30 mouse cellular contexts compared by ENCODE assay signal in genomic region chr7:105576166-105576748, GRCm38 (mm10). TPM values are rescaled to one million over a fixed set of nuclear protein-coding genes. Genes with fewer than 3 reads are reported as not detected.
DNase-seq lines count a peak whose midpoint lies in the region; TF ChIP-seq lines count a peak whose summit lies in the region.
"Had no signal": no experiment of that assay in that cellular context is flagged by ENCODE, and none has a peak within 500 bp of the region (broad histone marks: within the 10 kb centered on the region; RNA-seq: fewer than 3 reads in every experiment).

No protein-coding gene starts in this region.

- no peaks in the 10 kb centered on the region for H3K27me3 ChIP-seq in myocyte (ENCODE audit: control insufficient read depth, insufficient read depth, insufficient read length)
- H3K27me3 ChIP-seq: hindbrain, embryonic 12.5 days; intestine, embryonic 15.5 days; limb, embryonic 12.5 days; neural tube, embryonic 15.5 days had no signal

- no peak for TF ChIP-seq CTCF in left cerebral cortex, adult 2 months (IDR thresholded peaks at IDR 0.05)

- peak; percentile 46 for DNase-seq in cerebellum, adult 9-10 months
- DNase-seq in cerebellum, postnatal 36 days = no peak
- DNase-seq in left cerebral cortex, adult 2 months (ENCODE audit: extremely low spot score in 1 of 2, low spot score in 2 of 2) = no peak
- DNase-seq in left cerebral cortex, postnatal 36 days (ENCODE audit: low spot score in 2 of 2) = no peak
- DNase-seq in right cerebral cortex, postnatal 25 days = peak; percentile 16
- DNase-seq in right cerebral cortex, postnatal 14 days = no peak
- DNase-seq: adrenal gland, postnatal 25 days; gastrocnemius, adult 2 months; gastrocnemius, postnatal 36 days; heart, adult 18-20 months; heart, postnatal 36 days; kidney, adult 2 months; kidney, postnatal 36 days; midbrain, embryonic 14.5 days; retina, postnatal 1 day; spleen, adult 18-20 months; thymus, adult 2 months; thymus, postnatal 36 days had no signal

- H3ac ChIP-seq in myocyte (ENCODE audit: control insufficient read depth, insufficient read length) = no peak overlapping the region

- peak overlapping the region; percentile 22 for H3K4me3 ChIP-seq in left cerebral cortex, adult 2 months
- no peak overlapping the region for H3K4me3 ChIP-seq in myocyte
- H3K4me3 ChIP-seq: gastrocnemius, adult 2 months; hindbrain, embryonic 12.5 days; intestine, embryonic 15.5 days; limb, embryonic 12.5 days; liver, embryonic 15.5 days; neural tube, embryonic 15.5 days had no signal

- H3K27ac ChIP-seq in left cerebral cortex, adult 2 months = peak overlapping the region; percentile 61
- H3K27ac ChIP-seq: gastrocnemius, adult 2 months; hindbrain, embryonic 12.5 days; hindbrain, postnatal 0 days; intestine, embryonic 15.5 days; limb, embryonic 12.5 days; liver, embryonic 15.5 days; macrophage; neural tube, embryonic 15.5 days had no signal

- H3K79me2 ChIP-seq in myocyte (ENCODE audit: control insufficient read depth, insufficient read depth) = no peaks in the 10 kb centered on the region

- H3K36me3 ChIP-seq in myocyte (ENCODE audit: control insufficient read depth, insufficient read depth) = peaks cover 4% of the 10 kb centered on the region
- H3K36me3 ChIP-seq: intestine, embryonic 15.5 days; liver, embryonic 15.5 days had no signal

- peak overlapping the region; percentile 42 for H3K4me2 ChIP-seq in myocyte (ENCODE audit: low read depth)
- H3K4me2 ChIP-seq: heart, embryonic 11.5 days; hindbrain, embryonic 12.5 days; intestine, embryonic 15.5 days; limb, embryonic 12.5 days; liver, embryonic 15.5 days; neural tube, embryonic 15.5 days had no signal

- intact Hi-C loops in left cerebral cortex, adult 2 months (cut with DNase I) = no loop called here
- intact Hi-C loops in left cerebral cortex, postnatal 36 days (cut with DNase I) = no loop called here

- TF ChIP-seq POLR2A in myocyte (IDR thresholded peaks at IDR 0.05; ENCODE audit: insufficient read length, low read depth) = no peak

TF ChIP-seq in myocyte, 11 proteins besides CTCF, POLR2A, EP300 and RAD21:
- TF ChIP-seq SRF (IDR thresholded peaks at IDR 0.05; ENCODE audit: control insufficient read depth, insufficient read length, low read depth) (no peak), POLR2AphosphoS2 (IDR thresholded peaks at IDR 0.05; ENCODE audit: insufficient read length, low read depth) (no peak), TCF3 (IDR thresholded peaks at IDR 0.05; ENCODE audit: insufficient read length, low read depth) (no peak), USF1 (IDR thresholded peaks at IDR 0.05; ENCODE audit: low read depth) (no peak), TCF12 (IDR thresholded peaks at IDR 0.05; ENCODE audit: insufficient read depth, poor library complexity, severe bottlenecking) (no peak), MAX (IDR thresholded peaks at IDR 0.05; ENCODE audit: low read depth) (no peak), CEBPB (IDR thresholded peaks at IDR 0.05; ENCODE audit: insufficient read depth, poor library complexity, severe bottlenecking) (no peak), E2F4 (IDR thresholded peaks at IDR 0.05; ENCODE audit: insufficient read depth) (no peak), MYOD1 (IDR thresholded peaks at IDR 0.05; ENCODE audit: control insufficient read depth in 1 of 3, insufficient read length in 2 of 3, low read depth in 2 of 3) (no peak), REST (IDR thresholded peaks at IDR 0.05; ENCODE audit: insufficient read depth, insufficient read length) (no peak), MYOG (IDR thresholded peaks at IDR 0.05; ENCODE audit: control insufficient read depth in 1 of 3, insufficient read depth in 1 of 3, insufficient read length in 2 of 3, low read depth in 2 of 3) (no peak)
TF ChIP-seq in myocyte: peak in this region for 0.

RNA-seq across cellular contexts. Expression of gene Apbb1, which starts 5.2 kb away (rescaled TPM):
- 100 to 1,000 TPM; 440 to 458 TPM for total RNA-seq in left cerebral cortex, adult 2 months (2021)
- total RNA-seq in left cerebral cortex, postnatal 36 days (2021) = 100 to 1,000 TPM; 437 to 517 TPM
- polyA plus RNA-seq in myocyte (2012; fragmentation: generic; extraction: Trizol) = 34.3 TPM

RNA-seq across cellular contexts. Expression of gene Smpd1, which starts 22.1 kb away (rescaled TPM):
- 100 to 1,000 TPM in 1 of 2 experiments, 10 to 100 TPM in 1; 96.9 to 107 TPM for total RNA-seq in left cerebral cortex, adult 2 months (2021)
- 100 to 1,000 TPM in 1 of 2 experiments, 10 to 100 TPM in 1; 97.4 to 114 TPM for total RNA-seq in left cerebral cortex, postnatal 36 days (2021)
- polyA plus RNA-seq in myocyte (2012; fragmentation: generic; extraction: Trizol) = 45.5 TPM

RNA-seq across cellular contexts. Expression of gene Hpx, which starts 23.7 kb away (rescaled TPM):
- under 1 TPM; 0.30 to 0.68 TPM for total RNA-seq in left cerebral cortex, adult 2 months (2021)
- total RNA-seq in left cerebral cortex, postnatal 36 days (2021) = under 1 TPM; 0.42 to 0.79 TPM
- polyA plus RNA-seq in myocyte (2012; fragmentation: generic; extraction: Trizol) = 0.18 TPM
- total RNA-seq: gastrocnemius, adult 2 months; heart, adult 18-20 months; heart, postnatal 36 days; hindbrain, postnatal 0 days; monocyte, adult 5-6 weeks had no signal
- polyA plus RNA-seq: CD4-positive, CD25-positive, alpha-beta regulatory T cell, adult 4 months; forebrain, embryonic 14.5 days; hindbrain, postnatal 0 days had no signal

RNA-seq across cellular contexts. Expression of gene Trim3, which starts 57.1 kb away (rescaled TPM):
- total RNA-seq in left cerebral cortex, adult 2 months (2021) = 100 to 1,000 TPM; 151 to 165 TPM
- total RNA-seq in left cerebral cortex, postnatal 36 days (2021) = 100 to 1,000 TPM; 145 to 165 TPM
- 42.8 TPM for polyA plus RNA-seq in myocyte (2012; fragmentation: generic; extraction: Trizol)

Comparison
In these comparisons a context has a peak if more than half of its experiments do, and no peak if none do; other contexts are left out.
1. DNase-seq: peak in cerebellum, adult 9-10 months (single experiment) and right cerebral cortex, postnatal 25 days (single experiment); none in cerebellum, postnatal 36 days (0 of 2), left cerebral cortex, adult 2 months (0 of 2), left cerebral cortex, postnatal 36 days (0 of 2) and right cerebral cortex, postnatal 14 days (single experiment).